Mouse (Mus musculus) CH12.LX (cell line): ENCODE measurements around the gene Tnfrsf14. TPM values are rescaled to one million over a fixed set of nuclear protein-coding genes. Genes with fewer than 3 reads are reported as not detected.

ENCODE experiments used
- DNase-seq: peaks from one replicate; pipeline ENCODE4 v3.0.0-alpha.2; 2013; ENCODE audit errors: extremely low read depth
- H3K27ac ChIP-seq: 2 replicates; pipeline ENCODE4 v1.5.1; 2012; ENCODE audit warnings: low read depth, mild to moderate bottlenecking, control low read depth, moderate library complexity; ENCODE audit not compliant: insufficient read depth
- H3K27me3 ChIP-seq: replicated peaks from 2 replicates; pipeline ENCODE3; 2012; ENCODE audit warnings: inconsistent platforms
- H3K36me3 ChIP-seq, 2 experiments: replicated peaks in 1 of 2; 2 replicates each; pipeline versions ENCODE3 to v1.6.1; 2012; ENCODE audit warnings: inconsistent platforms in 1 of 2, low read length in 1 of 2, mild to moderate bottlenecking in 1 of 2, mixed read lengths in 1 of 2, moderate library complexity in 1 of 2; ENCODE audit not compliant: control insufficient read depth in 1 of 2, insufficient read depth in 1 of 2
- H3K4me1 ChIP-seq, 2 experiments: 2 replicates each; pipeline ENCODE4 v1.6.1; 2012; ENCODE audit warnings: inconsistent platforms in 1 of 2, moderate library complexity in 1 of 2; ENCODE audit not compliant: insufficient read depth in 2 of 2, control insufficient read depth in 1 of 2
- H3K4me2 ChIP-seq: 2 replicates; pipeline ENCODE4 v1.6.1; 2012; ENCODE audit warnings: low read depth, mild to moderate bottlenecking, control low read depth; ENCODE audit not compliant: poor library complexity, insufficient read depth, severe bottlenecking
- H3K4me3 ChIP-seq, 3 experiments: fragments of 150-350 bp in 1 of 3; sonication (generic) in 1 of 3; replicated peaks in 1 of 3; 2 replicates each; pipeline versions ENCODE3 to v1.5.1; 2011 to 2012; ENCODE audit warnings: low read depth in 2 of 3, low read length in 2 of 3, mild to moderate bottlenecking in 2 of 3, moderate library complexity in 2 of 3, control low read depth in 1 of 3, improper control_type of control experiment in 1 of 3, inconsistent platforms in 1 of 3, mixed read lengths in 1 of 3; ENCODE audit not compliant: poor library complexity in 1 of 3
- H3K79me2 ChIP-seq: replicated peaks from 2 replicates; pipeline ENCODE4 v1.6.1; 2012; ENCODE audit warnings: mild to moderate bottlenecking, moderate library complexity; ENCODE audit not compliant: control insufficient read depth, poor library complexity, insufficient read depth, severe bottlenecking; ENCODE audit errors: extremely low read depth
- H3K9ac ChIP-seq: 2 replicates; pipeline ENCODE4 v1.6.1; 2012; ENCODE audit warnings: low read depth, mild to moderate bottlenecking, control low read depth, moderate library complexity; ENCODE audit not compliant: insufficient read depth
- H3K9me3 ChIP-seq: replicated peaks from 2 replicates; pipeline ENCODE3; 2012; ENCODE audit warnings: low read length, inconsistent platforms, mixed read lengths
- BHLHE40 ChIP-seq: IDR thresholded peaks from 2 replicates; pipeline ENCODE4 v1.6.1; 2011; ENCODE audit warnings: mild to moderate bottlenecking, low read depth, low read length, improper control_type of control experiment
- E2F4 ChIP-seq: IDR thresholded peaks from 2 replicates; pipeline ENCODE4 v1.6.1; 2011; ENCODE audit warnings: low read depth, low read length, improper control_type of control experiment; ENCODE audit not compliant: insufficient replicate concordance
- EP300 ChIP-seq: IDR thresholded peaks from 2 replicates; pipeline ENCODE4 v1.6.1; 2011; ENCODE audit warnings: low read length, improper control_type of control experiment
- JUND ChIP-seq: conservative IDR thresholded peaks from 2 replicates; pipeline ENCODE4 v1.6.1; 2011; ENCODE audit warnings: low read depth, low read length, improper control_type of control experiment
- KAT2A ChIP-seq: IDR thresholded peaks from 2 replicates; pipeline ENCODE4 v1.6.1; 2012; ENCODE audit warnings: low read length, improper control_type of control experiment, inconsistent platforms; ENCODE audit not compliant: insufficient replicate concordance
- MAX ChIP-seq: IDR thresholded peaks from 2 replicates; pipeline ENCODE4 v1.6.1; 2011; ENCODE audit warnings: low read length, improper control_type of control experiment
- MXI1 ChIP-seq: IDR thresholded peaks from 2 replicates; pipeline ENCODE4 v1.6.1; 2011; ENCODE audit warnings: mild to moderate bottlenecking, low read depth, low read length, improper control_type of control experiment
- POLR2A ChIP-seq: IDR thresholded peaks from 2 replicates; pipeline ENCODE4 v1.6.1; 2011; ENCODE audit warnings: low read depth, mild to moderate bottlenecking, improper control_type of control experiment, low read length
- POLR2AphosphoS2 ChIP-seq: IDR thresholded peaks from 2 replicates; pipeline ENCODE4 v1.6.1; 2011; ENCODE audit warnings: low read depth, low read length, improper control_type of control experiment
- RCOR1 ChIP-seq: conservative IDR thresholded peaks from 2 replicates; pipeline ENCODE4 v1.6.1; 2012; ENCODE audit warnings: low read depth, mild to moderate bottlenecking, inconsistent platforms, low read length, improper control_type of control experiment
- SMC3 ChIP-seq: IDR thresholded peaks from 2 replicates; pipeline ENCODE4 v1.6.1; 2011; ENCODE audit warnings: low read depth, low read length, improper control_type of control experiment
- TBP ChIP-seq: conservative IDR thresholded peaks from 2 replicates; pipeline ENCODE4 v1.6.1; 2011; ENCODE audit warnings: low read depth, low read length, improper control_type of control experiment
- ZMIZ1 ChIP-seq: IDR thresholded peaks from 2 replicates; pipeline ENCODE4 v1.6.1; 2012; ENCODE audit warnings: low read depth, mild to moderate bottlenecking, inconsistent platforms, low read length, improper control_type of control experiment
- dilution Hi-C: fragments of 300-500 bp; cut with MboI; formaldehyde crosslinking; loops from 2 replicates; pipeline ENCODE4 v1.14.3; 2020; ENCODE audit warnings: low sequenced_read_pairs; ENCODE audit not compliant: extremely low pct_unique_long_range_greater_than_20kb, extremely low pct_ligation_motif_present
- in situ Hi-C: fragments of 300-500 bp; cut with MboI; formaldehyde crosslinking; loops from 3 replicates; pipeline ENCODE4 v1.14.3; 2019; ENCODE audit warnings: low sequenced_read_pairs, low pct_ligation_motif_present, low pct_unique_long_range_greater_than_20kb, mixed read lengths
- polyA plus RNA-seq: library from polyadenylated mRNA; unstranded; fragments of >175 nt; gene quantifications from 2 replicates; pipeline ENCODE4 v1.2.1, GENCODE M21; 2012; ENCODE audit warnings: low read depth; ENCODE audit not compliant: insufficient read length
- total RNA-seq, 2 experiments: library from RNA; depleted of rRNA; stranded (reverse); fragments of 300-350 nt in 1 of 2; fragments of >200 nt in 1 of 2; gene quantifications; 2 replicates each; pipeline ENCODE4 v1.2.3; 2012 to 2014

Tnfrsf14 gene
- total and polyA plus RNA-seq, 3 experiments, result 20.0 to 109 (median 25.9) TPM

DNA sequence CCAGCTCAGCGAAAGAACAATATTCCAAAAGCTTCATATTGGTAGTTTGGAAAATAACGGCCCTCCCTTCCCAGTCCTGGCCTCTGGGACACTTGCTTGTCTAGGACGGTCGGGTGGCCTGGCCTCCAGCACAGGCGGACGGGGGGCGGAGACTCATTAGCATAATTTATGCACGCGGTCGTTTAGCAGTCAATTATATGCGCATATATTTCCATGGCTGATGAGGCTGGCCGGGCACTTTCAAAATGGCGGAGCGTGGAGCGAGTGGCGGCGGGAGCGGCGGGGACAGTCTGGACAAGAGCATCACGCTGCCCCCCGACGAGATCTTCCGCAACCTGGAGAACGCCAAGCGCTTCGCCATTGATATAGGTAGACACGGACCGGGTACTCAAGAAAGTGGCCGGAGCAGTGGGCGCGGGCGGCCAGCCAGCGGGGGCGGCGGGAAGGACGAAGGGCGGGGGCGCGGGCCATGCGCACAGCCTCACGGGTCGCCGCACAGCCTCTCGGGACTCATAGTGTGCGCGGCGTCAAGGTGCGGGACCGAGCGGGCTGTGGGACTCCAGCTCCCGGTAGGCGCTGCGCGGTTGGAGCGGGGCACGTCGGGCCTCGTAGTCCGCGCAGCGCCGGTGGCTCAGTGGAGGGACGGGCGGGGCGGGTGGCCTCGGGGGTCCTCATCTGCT, 35.7 kb upstream of the Tnfrsf14 start, which contains the start of gene Pank4 (continued):
- TF ChIP-seq MXI1 (peak; percentile 77), BHLHE40 (no peak), EP300 (no peak), TBP (peak; percentile 78), RCOR1 (no peak), MAX (no peak), POLR2A (peak; percentile 92), JUND (no peak), SMC3 (no peak), KAT2A (no peak; the same call in 1 of the 2 replicates)

GRCm38 (mm10) chr4:154963190-154963836, 35.0 kb upstream of the Tnfrsf14 start:
- no peak overlapping the region for H3K27ac ChIP-seq
- peaks cover 24 to 63% of the 10 kb centered on the region in 2 experiments for H3K4me1 ChIP-seq
- H3K36me3 ChIP-seq, result peaks cover 4 to 27% of the 10 kb centered on the region in 2 experiments
- H3K4me3 ChIP-seq, result peak overlapping the region in 2 of 3 experiments; percentile 63 to 94
- in situ Hi-C loops, result loop anchor here (25.0 kb wide), 1 partner anchor 274 kb away; the partner anchor contains the start of gene Faap20
- DNase-seq, result no peak
- peaks cover 45% of the 10 kb centered on the region for H3K27me3 ChIP-seq
- H3K9me3 ChIP-seq, result no peaks in the 10 kb centered on the region
- dilution Hi-C loops, result no loop called here
- TF ChIP-seq POLR2AphosphoS2 (no peak), E2F4 (no peak), MAX (no peak), EP300 (no peak), ZMIZ1 (no peak)
- H3K4me2 ChIP-seq, result peak overlapping the region; percentile 41; the same call in 1 of the 2 replicates
- H3K9ac ChIP-seq, result no peak overlapping the region
- H3K79me2 ChIP-seq, result peaks cover 41% of the 10 kb centered on the region

DNA sequence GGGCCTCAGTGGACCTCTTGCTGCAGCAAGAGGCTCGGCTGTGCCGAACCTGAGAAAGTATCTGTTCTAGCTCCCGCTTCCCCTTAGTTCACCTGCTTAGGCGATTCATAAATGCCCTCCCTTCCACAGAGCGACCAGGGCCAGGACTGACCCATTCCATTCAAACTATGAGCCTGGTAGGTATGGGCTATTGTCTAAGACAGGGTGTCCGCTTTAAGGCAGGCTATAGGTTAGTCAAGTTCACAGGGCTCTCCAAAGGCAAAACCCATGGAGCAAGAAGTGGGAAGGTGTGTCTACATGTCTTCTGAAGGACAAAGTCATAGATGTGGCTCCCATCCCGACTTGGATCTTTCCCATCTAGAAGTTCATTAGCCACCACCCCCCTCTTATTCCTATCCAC, 34.3 kb upstream of the Tnfrsf14 start:
- no peak overlapping the region for H3K27ac ChIP-seq
- peaks cover 35% of the 10 kb centered on the region for H3K79me2 ChIP-seq
- peaks cover 24 to 61% of the 10 kb centered on the region in 2 experiments for H3K4me1 ChIP-seq
- TF ChIP-seq SMC3 (no peak), POLR2AphosphoS2 (no peak), E2F4 (no peak)
- TF ChIP-seq, all 38 proteins: peak for 0
- dilution Hi-C loops, result no loop called here
- Histone ChIP-seq H3K4me3 (no peak overlapping the region), H3K36me3 (peaks cover 3 to 21% of the 10 kb centered on the region in 2 experiments), H3K27me3 (peaks cover 50% of the 10 kb centered on the region), H3K4me2 (no peak overlapping the region), H3K9ac (no peak overlapping the region), H3K9me3 (no peaks in the 10 kb centered on the region)
- no peak for DNase-seq
- in situ Hi-C loops, result loop anchor here (25.0 kb wide), 1 partner anchor 275 kb away; the partner anchor contains the start of gene Faap20
